Mouse (Mus musculus): ENCODE data around the gene Dennd1b. TPM values are rescaled to one million over a fixed set of nuclear protein-coding genes. Genes with fewer than 3 reads are reported as not detected.

Dennd1b gene
- total and polyA plus RNA-seq, 3 experiments = 6.4 to 23.7 (median 22.3) TPM

GRCm38 (mm10) chr1:139224309-139224949 lies 261.2 kb downstream of the Dennd1b start:
- Histone ChIP-seq H3K79me2 (replicated peaks; ENCODE audit: control insufficient read depth, insufficient read depth, low read length) (no peaks in the 10 kb centered on the region), H3K27ac (no peak overlapping the region), H3K9ac (ENCODE audit: low read depth, low read length) (no peak overlapping the region), H3K4me3 (no peak overlapping the region), H3K27me3 (ENCODE audit: control insufficient read depth, insufficient read depth, low read length) (no peaks in the 10 kb centered on the region), H3K4me1 (ENCODE audit: control insufficient read depth, insufficient read depth, low read length) (no peaks in the 10 kb centered on the region), H3K36me3 (ENCODE audit: control insufficient read depth, insufficient read depth, low read length) (no peaks in the 10 kb centered on the region)
- TF ChIP-seq EP300 (IDR thresholded peaks at IDR 0.05; ENCODE audit: insufficient read depth, low read depth, low read length) = no peak
- TF ChIP-seq CTCF (IDR thresholded peaks at IDR 0.05) = no peak
- no peak for TF ChIP-seq POLR2A (IDR thresholded peaks at IDR 0.05; ENCODE audit: insufficient read depth, low read depth, low read length)
- DNase-seq = no peak
- intact Hi-C loops (cut with DNase I) = no loop called here
- WGBS = 90% methylated on average over 6 of the region's 6 CpGs

Other genes with a start within 250 kb of the Dennd1b start
- not detected for gene Lhx9, start 114.9 kb upstream of the Dennd1b start, total RNA-seq (2021)
- not detected in 2 replicates for gene Lhx9, start 114.9 kb upstream of the Dennd1b start, polyA plus RNA-seq (2012; rRNA removed)
- 1 to 10 TPM; 8.0 to 8.3 TPM for gene 2310009B15Rik, start 106.6 kb upstream of the Dennd1b start, total RNA-seq (2021)
- 12.2 and 13.1 TPM in 2 replicates for gene 2310009B15Rik, start 106.6 kb upstream of the Dennd1b start, polyA plus RNA-seq (2012; rRNA removed)